Mouse (Mus musculus) heart, adult 2 months (tissue): ENCODE measurements around the gene Gatb.

ENCODE experiments used
- CTCF ChIP-seq: fragments of 200-600 bp; IDR thresholded peaks from 2 replicates; pipeline ENCODE4 v1.8.1; 2022; ENCODE audit warnings: antibody characterized with exemption, mild to moderate bottlenecking, moderate library complexity
- EP300 ChIP-seq: fragments of 200-500 bp; IDR thresholded peaks from 2 replicates; pipeline ENCODE4 v1.6.1; 2011; ENCODE audit warnings: low read depth, low read length, control low read depth; ENCODE audit not compliant: insufficient read depth
- POLR2A ChIP-seq: fragments of 200-500 bp; IDR thresholded peaks from 2 replicates; pipeline ENCODE4 v1.6.1; 2011; ENCODE audit warnings: mild to moderate bottlenecking, low read depth, low read length, control low read depth; ENCODE audit not compliant: insufficient read depth

DNA sequence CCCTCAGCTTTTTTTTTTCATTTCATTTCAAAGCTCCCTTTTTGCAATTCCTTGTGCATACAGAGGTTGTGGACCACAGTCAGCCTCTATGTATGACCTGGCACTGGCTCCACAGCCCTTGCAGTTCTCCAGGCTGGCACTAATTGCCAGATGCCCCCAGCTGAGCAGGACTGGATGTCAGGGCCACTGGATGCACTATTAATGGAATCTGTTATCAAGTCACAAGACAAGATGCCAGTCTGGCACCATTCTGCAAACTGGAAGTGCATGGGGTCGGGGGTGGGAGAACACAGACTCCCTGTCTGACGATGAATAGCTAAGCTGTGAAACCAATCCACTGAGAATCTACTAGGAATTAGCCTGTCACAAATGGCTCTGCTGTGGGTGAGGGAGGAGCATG is 22.6 kb upstream of the Gatb start:
- TF ChIP-seq CTCF, result no peak
- peak; percentile 88 for TF ChIP-seq EP300
- TF ChIP-seq POLR2A, result 0 out of 2 replicates have a peak, but pooled peaks have one; percentile 18
